Mouse (Mus musculus) stomach, embryonic 15.5 days (tissue): ENCODE results near the gene Tmem178. TPM values are rescaled to one million over a fixed set of nuclear protein-coding genes. Genes with fewer than 3 reads are reported as not detected.
"Not testable (repeated sequence)": the region's sequence is repeated elsewhere in the genome, so short reads cannot be mapped to it uniquely, and the experiment has no call there.

Source experiments
- ATAC-seq: fragments of 200-750 bp; cut with Nextera tagmentation; 2 replicates; pipeline ENCODE4 v1.8.0; 2017; ENCODE audit warnings: low read depth, moderate number of reproducible peaks, moderate TSS enrichment; ENCODE audit not compliant: insufficient read depth, low FRiP score
- H3K27ac ChIP-seq: fragments of 300-500 bp; sonication (generic); 2 replicates; pipeline ENCODE4 v1.5.1; 2015; ENCODE audit warnings: mild to moderate bottlenecking, inconsistent platforms
- H3K27me3 ChIP-seq: fragments of 300-500 bp; sonication (generic); replicated peaks from 2 replicates; pipeline ENCODE4 v1.6.1; 2015; ENCODE audit warnings: inconsistent platforms
- H3K36me3 ChIP-seq: fragments of 300-500 bp; sonication (generic); 2 replicates; pipeline ENCODE4 v1.6.1; 2015; ENCODE audit warnings: inconsistent platforms
- H3K4me1 ChIP-seq: fragments of 300-500 bp; sonication (generic); 2 replicates; pipeline ENCODE4 v1.6.1; 2015; ENCODE audit warnings: inconsistent platforms
- H3K4me2 ChIP-seq: fragments of 300-500 bp; sonication (generic); 2 replicates; pipeline ENCODE4 v1.6.1; 2015; ENCODE audit warnings: mild to moderate bottlenecking, inconsistent platforms
- H3K4me3 ChIP-seq: fragments of 300-500 bp; sonication (generic); replicated peaks from 2 replicates; pipeline ENCODE4 v1.5.1; 2015; ENCODE audit warnings: inconsistent platforms
- H3K9ac ChIP-seq: fragments of 300-500 bp; sonication (generic); 2 replicates; pipeline ENCODE4 v1.6.1; 2015; ENCODE audit warnings: inconsistent platforms
- H3K9me3 ChIP-seq: fragments of 300-500 bp; sonication (generic); 2 replicates; pipeline ENCODE4 v1.6.1; 2016; ENCODE audit warnings: inconsistent platforms
- WGBS: fragments of 180-500 bp; shearing (Covaris S2); methylation state at CpG from one replicate; pipeline ENCODE4 v1.1.7; 2015; 5-methylcytosine and 5-hydroxymethylcytosine counted together
- polyA plus RNA-seq: library from polyadenylated mRNA; unstranded; fragments of >200 nt; fragmentation: Nextera tagmentation; extraction: Ambion mirVana; gene quantifications from 2 replicates; pipeline ENCODE4 v1.2.1, GENCODE M21; 2015

The Tmem178 gene
- polyA plus RNA-seq, 1 experiment from 2014 or later = 3.5 TPM

DNA sequence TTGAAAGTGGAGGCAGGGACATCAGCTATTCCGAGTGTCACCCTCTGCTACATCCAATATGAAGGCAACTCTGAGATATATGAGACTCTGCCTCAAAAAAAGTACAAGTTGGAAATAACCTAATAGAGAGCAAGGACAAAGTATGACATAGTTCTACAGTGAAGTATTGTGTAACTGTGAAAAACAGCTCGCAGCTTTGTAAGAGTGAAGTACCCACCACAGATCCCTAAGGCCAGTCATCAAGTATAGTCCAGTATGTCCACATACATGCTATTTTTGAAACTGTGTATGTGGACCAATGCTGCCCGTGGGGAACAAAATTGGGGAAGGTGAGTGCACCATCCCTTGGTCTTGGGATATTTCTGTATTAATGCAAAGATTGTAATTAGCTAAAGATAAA is 18.9 kb upstream of the Tmem178 start:
- H3K4me3 ChIP-seq = no peak overlapping the region
- H3K9ac ChIP-seq = no peak overlapping the region
- H3K4me2 ChIP-seq = no peak overlapping the region
- no peaks in the 10 kb centered on the region for H3K27me3 ChIP-seq
- no peaks in the 10 kb centered on the region for H3K36me3 ChIP-seq
- no peaks in the 10 kb centered on the region for H3K4me1 ChIP-seq
- ATAC-seq = no peak
- no peaks in the 10 kb centered on the region for H3K9me3 ChIP-seq
- no peak overlapping the region for H3K27ac ChIP-seq
- 88% methylated on average over 3 of the region's 3 CpGs for WGBS

DNA sequence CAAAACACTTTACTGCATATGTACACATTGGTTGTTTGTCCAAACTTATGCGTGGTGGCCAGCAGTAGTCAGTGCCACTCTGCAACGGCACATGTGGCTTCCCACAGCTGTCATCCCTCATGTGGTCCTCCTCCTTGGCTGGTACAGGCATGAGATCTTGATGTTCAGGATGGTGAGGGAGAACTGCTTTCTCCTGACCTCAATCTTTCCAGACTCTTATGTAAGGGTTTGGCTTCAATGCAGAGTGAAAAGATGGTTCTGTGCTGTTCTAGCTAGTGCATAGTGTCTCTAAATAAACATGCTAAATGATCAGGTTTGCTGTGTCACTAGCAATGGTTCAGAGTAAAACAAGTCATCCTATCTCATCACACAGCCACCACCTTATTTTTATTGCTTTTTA is 17.3 kb upstream of the Tmem178 start:
- H3K4me3 ChIP-seq = no peak overlapping the region
- ATAC-seq = no peak
- WGBS = 95% methylated on average over 2 of the region's 2 CpGs

DNA sequence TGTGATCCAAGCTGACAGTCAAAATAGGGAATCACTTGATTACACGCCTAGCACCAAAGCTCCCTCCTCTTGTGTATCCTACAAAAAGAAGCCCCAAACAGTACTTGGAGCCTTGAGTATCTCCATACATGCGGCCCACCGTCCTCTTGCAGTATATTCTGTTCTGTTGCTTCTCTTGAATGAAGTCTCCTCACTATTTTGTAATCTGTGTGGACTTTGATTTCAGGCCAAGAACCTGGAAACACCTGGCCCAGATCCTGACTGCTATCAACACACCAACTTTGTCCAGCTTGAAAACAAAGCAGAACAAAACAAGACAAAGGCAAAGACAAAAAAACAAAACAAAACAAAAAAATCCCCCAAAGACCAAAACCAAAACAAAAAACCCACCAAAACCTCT is 11.7 kb upstream of the Tmem178 start:
- Histone ChIP-seq H3K4me2 (no peak overlapping the region), H3K27ac (no peak overlapping the region), H3K36me3 (no peaks in the 10 kb centered on the region), H3K4me3 (no peak overlapping the region), H3K27me3 (no peaks in the 10 kb centered on the region), H3K9ac (no peak overlapping the region), H3K4me1 (no peaks in the 10 kb centered on the region), H3K9me3 (no peaks in the 10 kb centered on the region)
- 91% methylated on average over 3 of the region's 3 CpGs for WGBS
- ATAC-seq = no peak

More for the DNA sequence above, 17.3 kb upstream of the Tmem178 start:
- no peak overlapping the region for H3K4me2 ChIP-seq
- no peaks in the 10 kb centered on the region for H3K9me3 ChIP-seq
- H3K9ac ChIP-seq = no peak overlapping the region
- H3K27ac ChIP-seq = no peak overlapping the region
- no peaks in the 10 kb centered on the region for H3K27me3 ChIP-seq
- H3K4me1 ChIP-seq = no peaks in the 10 kb centered on the region
- no peaks in the 10 kb centered on the region for H3K36me3 ChIP-seq

DNA sequence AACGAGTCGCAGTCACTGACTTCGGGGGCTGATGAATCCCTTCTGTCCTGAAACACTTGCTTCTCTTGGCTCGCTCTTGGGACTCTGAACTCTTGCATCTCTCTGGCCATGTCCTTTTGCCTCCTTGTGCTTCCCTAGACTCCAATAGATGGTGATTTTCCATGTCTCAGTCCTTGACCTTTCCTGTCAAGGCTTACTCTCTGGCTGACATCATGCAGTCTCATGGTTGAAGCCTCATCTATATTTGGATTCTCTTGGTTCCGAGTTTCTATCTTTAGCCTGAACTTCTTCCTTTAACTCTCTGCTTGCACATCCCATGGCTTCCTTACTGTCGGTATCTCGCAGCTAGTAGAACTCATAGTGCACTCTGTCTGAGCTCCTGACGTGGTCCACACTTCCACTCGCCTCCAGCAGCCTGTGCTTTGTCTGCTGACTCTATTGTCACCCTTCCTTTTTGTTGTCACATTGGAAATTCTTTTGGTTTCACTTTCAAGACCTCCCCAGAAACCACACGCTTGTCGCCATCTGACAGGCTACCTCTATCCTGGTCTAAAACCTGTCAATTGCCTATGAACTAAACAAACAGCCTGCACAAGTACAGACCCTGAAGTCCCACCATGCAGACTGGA is 10.9 kb upstream of the Tmem178 start:
- Histone ChIP-seq H3K36me3 (no peaks in the 10 kb centered on the region), H3K27ac (no peak overlapping the region), H3K27me3 (no peaks in the 10 kb centered on the region), H3K4me2 (no peak overlapping the region), H3K4me1 (no peaks in the 10 kb centered on the region), H3K9me3 (no peaks in the 10 kb centered on the region), H3K9ac (no peak overlapping the region), H3K4me3 (no peak overlapping the region)
- WGBS = 67% methylated on average over 11 of the region's 11 CpGs
- no peak for ATAC-seq

DNA sequence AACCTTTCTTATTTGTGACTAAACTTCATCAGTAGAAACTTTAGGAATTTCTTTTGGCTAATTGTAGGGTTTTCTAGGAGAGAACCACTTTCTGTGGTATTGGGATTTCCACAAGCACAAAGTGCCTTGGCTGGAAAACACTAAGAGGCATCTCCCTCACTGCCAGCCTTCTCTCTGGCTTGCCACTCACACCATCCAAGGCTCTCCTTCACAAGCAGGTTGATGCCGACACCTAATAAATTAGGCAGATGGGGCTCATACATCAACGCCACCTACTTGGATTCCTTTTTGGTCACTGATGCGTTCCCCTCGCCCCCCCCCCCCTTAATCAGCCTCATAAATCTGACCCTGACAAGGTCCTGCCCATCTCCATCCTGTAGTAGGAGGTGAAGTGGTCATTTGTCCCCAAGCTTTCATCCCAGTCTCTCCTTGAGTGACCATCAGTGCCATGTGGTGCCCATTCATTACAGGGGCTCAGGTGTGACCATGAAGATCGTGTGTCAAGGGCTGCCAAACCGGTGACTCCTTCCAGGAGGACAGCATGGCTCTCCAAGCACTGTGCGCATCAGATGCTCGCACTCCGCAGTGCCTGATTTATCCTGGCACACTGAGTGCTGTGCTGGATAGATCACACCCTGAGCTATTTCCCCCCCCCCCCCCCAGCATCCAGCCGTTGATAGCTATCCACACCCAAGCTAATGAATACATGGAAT is 8.5 kb upstream of the Tmem178 start:
- Histone ChIP-seq H3K4me3 (no peak overlapping the region), H3K9ac (no peak overlapping the region), H3K27me3 (no peaks in the 10 kb centered on the region), H3K9me3 (no peaks in the 10 kb centered on the region), H3K4me2 (no peak overlapping the region), H3K4me1 (no peaks in the 10 kb centered on the region), H3K27ac (no peak overlapping the region), H3K36me3 (no peaks in the 10 kb centered on the region)
- ATAC-seq = no peak
- 53% methylated on average over 10 of the region's 10 CpGs for WGBS

DNA sequence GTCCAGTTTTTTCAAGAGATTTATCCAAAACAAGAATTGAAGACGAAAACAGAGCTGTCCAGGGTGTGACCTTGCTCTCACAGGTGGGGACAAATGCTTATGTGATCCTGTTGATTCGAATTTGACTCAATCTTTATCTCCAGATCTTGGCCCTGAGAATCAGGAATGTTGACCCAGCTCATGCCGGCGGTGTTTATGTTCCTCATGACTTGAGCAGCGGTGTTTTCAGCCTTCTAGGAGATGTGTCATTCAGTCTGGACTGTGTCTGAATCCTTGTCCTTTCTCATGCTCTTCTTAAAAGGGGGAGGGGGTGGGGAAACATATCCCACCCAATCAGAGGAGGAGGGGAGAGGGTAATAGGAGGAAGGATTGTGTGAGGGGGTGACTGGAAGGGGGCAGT is 7.9 kb upstream of the Tmem178 start:
- Histone ChIP-seq H3K4me1 (no peaks in the 10 kb centered on the region), H3K4me2 (no peak overlapping the region), H3K4me3 (no peak overlapping the region), H3K9me3 (no peaks in the 10 kb centered on the region), H3K36me3 (no peaks in the 10 kb centered on the region), H3K9ac (no peak overlapping the region), H3K27ac (no peak overlapping the region), H3K27me3 (no peaks in the 10 kb centered on the region)
- ATAC-seq = no peak
- 44% methylated on average over 5 of the region's 5 CpGs for WGBS

DNA sequence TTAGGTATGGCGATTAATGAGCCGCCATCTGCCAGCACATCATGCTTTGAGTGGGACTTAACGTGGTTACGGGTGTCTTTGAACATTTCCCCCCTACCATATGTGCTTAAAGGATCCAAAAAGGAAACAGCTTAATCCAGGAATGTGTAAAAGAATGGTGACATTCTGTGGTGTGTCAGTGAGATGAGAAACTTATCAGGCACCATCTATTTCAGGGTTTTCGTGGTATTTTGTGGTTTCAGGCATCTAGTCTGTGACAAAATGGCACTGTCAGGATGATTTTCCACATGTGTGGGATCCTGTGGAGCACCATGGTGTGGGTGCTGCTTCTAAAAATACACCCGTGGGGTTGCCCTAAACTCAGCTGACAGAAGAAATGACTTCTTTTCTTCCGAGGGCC is 4.6 kb upstream of the Tmem178 start:
- H3K27ac ChIP-seq = no peak overlapping the region
- no peaks in the 10 kb centered on the region for H3K36me3 ChIP-seq
- no peaks in the 10 kb centered on the region for H3K9me3 ChIP-seq
- no peak overlapping the region for H3K4me2 ChIP-seq
- H3K4me3 ChIP-seq = no peak overlapping the region
- WGBS = 87% methylated on average over 7 of the region's 7 CpGs
- peaks cover 17% of the 10 kb centered on the region for H3K27me3 ChIP-seq
- H3K4me1 ChIP-seq = peaks cover 3% of the 10 kb centered on the region; the same call in 1 of the 2 replicates
- no peak overlapping the region for H3K9ac ChIP-seq
- ATAC-seq = no peak

DNA sequence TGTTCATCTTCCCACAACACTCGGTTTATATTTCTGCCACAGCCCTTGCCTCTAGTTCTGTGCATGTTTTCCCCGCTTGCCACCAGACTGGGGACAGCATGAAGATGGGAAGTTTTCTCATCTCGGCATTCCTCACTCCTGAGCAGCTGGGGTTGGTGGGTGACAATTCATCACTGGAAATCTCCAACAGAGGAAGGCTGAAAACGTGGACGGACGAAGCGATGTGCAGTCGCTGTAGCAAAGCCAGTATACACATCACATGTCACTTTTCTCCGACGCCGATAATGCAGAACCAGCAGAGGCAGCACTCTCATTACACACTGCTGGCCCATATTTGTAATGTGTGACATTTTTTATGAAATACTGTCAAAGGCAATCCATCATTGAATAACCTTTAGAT is 2.6 kb upstream of the Tmem178 start:
- no peak overlapping the region for H3K27ac ChIP-seq
- no peaks in the 10 kb centered on the region for H3K9me3 ChIP-seq
- no peak for ATAC-seq
- no peak overlapping the region for H3K4me2 ChIP-seq
- no peaks in the 10 kb centered on the region for H3K36me3 ChIP-seq
- H3K4me1 ChIP-seq = peaks cover 5% of the 10 kb centered on the region; the same call in 1 of the 2 replicates
- 56% methylated on average over 11 of the region's 11 CpGs for WGBS
- peaks cover 21% of the 10 kb centered on the region for H3K27me3 ChIP-seq
- no peak overlapping the region for H3K4me3 ChIP-seq
- H3K9ac ChIP-seq = no peak overlapping the region

DNA sequence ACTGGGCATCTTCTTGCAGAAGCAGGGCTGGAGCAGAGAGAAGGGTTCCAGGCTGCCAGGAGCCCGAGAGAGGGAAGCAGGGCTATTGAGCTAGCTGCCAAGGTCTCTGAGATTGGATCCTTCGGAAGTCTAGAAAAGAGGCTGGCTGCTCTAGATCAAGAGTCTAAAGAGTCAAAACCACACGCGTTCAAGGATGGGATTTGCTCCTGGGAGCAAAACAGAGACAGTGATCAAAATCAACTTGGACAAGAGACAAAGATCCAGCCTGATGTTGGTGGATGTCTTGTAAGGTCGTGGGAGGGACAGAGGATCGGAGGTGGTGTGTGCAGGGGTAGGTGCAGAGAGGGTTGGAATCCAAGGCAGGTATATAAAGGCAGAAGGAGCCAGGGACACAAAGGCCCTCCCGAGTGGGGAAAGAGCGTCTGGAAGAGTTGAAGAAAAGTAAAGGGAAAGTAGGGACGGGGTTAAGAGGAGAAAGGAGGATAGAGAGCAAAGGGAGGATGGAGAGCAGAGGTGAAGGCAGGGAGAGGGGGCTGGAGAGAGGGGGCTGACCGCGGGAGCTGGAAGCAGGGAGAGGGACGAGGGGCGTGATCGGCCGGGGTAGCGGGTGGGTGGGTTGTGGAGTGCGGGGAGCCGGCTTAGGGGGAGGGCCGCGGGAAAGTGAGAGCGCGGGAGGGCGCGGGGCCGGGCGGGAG is 450 bp upstream of the Tmem178 start:
- Histone ChIP-seq H3K27me3 (peaks cover 21% of the 10 kb centered on the region), H3K4me2 (peak overlapping the region; percentile 100), H3K9me3 (no peaks in the 10 kb centered on the region), H3K9ac (no peak overlapping the region), H3K4me1 (peaks cover 5% of the 10 kb centered on the region; the same call in 1 of the 2 replicates), H3K36me3 (no peaks in the 10 kb centered on the region), H3K27ac (no peak overlapping the region), H3K4me3 (peak overlapping the region; percentile 60)
- 10% methylated on average over 25 of the region's 26 CpGs for WGBS
- 0 out of 2 replicates have a peak, but pooled peaks have one; percentile 53 for ATAC-seq

DNA sequence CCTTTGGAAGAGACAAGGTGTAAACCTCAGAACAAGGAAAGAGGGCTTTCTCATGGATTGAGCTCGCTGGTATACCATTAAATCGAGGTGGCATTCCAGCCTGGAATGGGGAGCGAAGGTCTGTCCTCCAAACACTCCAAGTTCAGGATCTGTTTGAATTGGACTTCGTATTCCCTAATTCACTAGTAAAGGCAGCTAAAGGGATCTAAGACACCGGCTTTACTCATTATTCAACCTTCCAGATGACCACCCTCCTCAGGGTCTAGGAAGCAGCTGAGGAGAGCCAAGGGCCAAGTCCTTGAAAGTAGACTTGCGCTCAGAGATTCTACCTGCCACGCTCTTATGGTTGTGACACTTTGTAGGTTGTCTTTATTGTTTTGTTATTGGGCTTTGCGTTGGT is 1.1 kb downstream of the Tmem178 start:
- not testable (repeated sequence) for H3K4me1 ChIP-seq, H3K4me3 ChIP-seq, H3K9me3 ChIP-seq, H3K36me3 ChIP-seq, H3K4me2 ChIP-seq, H3K9ac ChIP-seq, H3K27ac ChIP-seq, ATAC-seq
- WGBS = 42% methylated on average over 8 of the region's 8 CpGs
- peaks cover 21% of the 10 kb centered on the region for H3K27me3 ChIP-seq

DNA sequence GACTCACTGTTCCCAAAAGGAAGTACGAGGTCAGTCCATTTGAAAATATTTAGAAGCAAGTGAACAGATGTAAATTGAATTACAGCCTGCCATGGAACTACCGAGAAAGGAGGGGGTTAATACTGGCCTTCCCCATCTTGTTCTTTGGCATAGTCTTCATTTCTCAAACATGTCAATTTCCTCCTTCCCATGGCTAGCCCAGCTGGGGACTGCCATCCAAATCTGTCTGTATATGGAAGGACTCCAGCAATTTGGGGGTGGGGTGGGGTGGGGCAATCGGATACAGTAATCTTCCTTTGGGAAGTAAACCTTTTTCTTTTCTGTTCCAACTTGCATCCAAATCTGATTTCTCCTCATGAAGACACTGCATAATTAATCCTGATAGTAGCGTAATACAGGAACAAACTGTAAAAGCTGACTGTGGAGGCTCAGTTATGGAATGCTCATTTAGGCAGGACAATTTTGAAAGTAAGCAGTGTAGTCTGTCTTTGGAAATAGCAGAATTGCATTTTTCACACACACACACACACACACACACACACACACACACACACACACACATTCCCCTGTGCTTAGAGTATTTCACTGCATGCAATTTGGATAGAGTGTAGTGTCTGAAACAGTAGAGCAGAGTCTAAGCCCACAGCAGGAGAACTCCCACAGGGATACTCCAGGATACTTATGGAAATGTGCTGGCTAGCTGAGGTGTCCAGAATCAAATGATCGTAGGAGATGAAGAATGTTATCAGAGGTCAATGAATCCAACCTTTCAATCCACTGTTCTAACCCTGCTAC is 1.9 kb downstream of the Tmem178 start:
- no peak overlapping the region for H3K4me2 ChIP-seq
- H3K27ac ChIP-seq = no peak overlapping the region
- ATAC-seq = no peak
- no peak overlapping the region for H3K9ac ChIP-seq
- no peaks in the 10 kb centered on the region for H3K36me3 ChIP-seq
- peaks cover 21% of the 10 kb centered on the region for H3K27me3 ChIP-seq
- H3K4me1 ChIP-seq = peaks cover 5% of the 10 kb centered on the region; the same call in 1 of the 2 replicates
- no peak overlapping the region for H3K4me3 ChIP-seq
- 68% methylated on average over 5 of the region's 5 CpGs for WGBS
- H3K9me3 ChIP-seq = no peaks in the 10 kb centered on the region
